ENCODE assay signal across 9 mouse cellular contexts in genomic region chr17:31833752-31834151, GRCm38 (mm10). TPM values are rescaled to one million over a fixed set of nuclear protein-coding genes. Genes with fewer than 3 reads are reported as not detected.
A peak's percentile ranks its signal among the peaks of the same experiment; 100 is the strongest.
DNase-seq lines count a peak whose midpoint lies in the region; ATAC-seq and TF ChIP-seq lines count a peak whose summit lies in the region.
"Had no signal": no experiment of that assay in that cellular context is flagged by ENCODE, and none has a peak within 500 bp of the region (broad histone marks: within the 10 kb centered on the region; RNA-seq: fewer than 3 reads in every experiment).

No protein-coding gene starts in this region.

- no peak overlapping the region for H3K9ac ChIP-seq in neural tube, embryonic 12.5 days
- peak overlapping the region; percentile 69 for H3K9ac ChIP-seq in heart, embryonic 13.5 days
- H3K9ac ChIP-seq in limb, embryonic 14.5 days (ENCODE audit: low read depth, low read length, severe bottlenecking) = peak overlapping the region; percentile 25; the same call in 1 of the 2 replicates
- peak overlapping the region; percentile 31; the same call in 1 of the 2 replicates for H3K9ac ChIP-seq in stomach, postnatal 0 days (ENCODE audit: low read length)
- H3K9ac ChIP-seq: hindbrain, embryonic 15.5 days; neural tube, embryonic 13.5 days had no signal

- H3K4me2 ChIP-seq in neural tube, embryonic 12.5 days (replicated peaks) = 0 out of 2 replicates have a peak overlapping the region, but pooled peaks have one; percentile 5
- H3K4me2 ChIP-seq in heart, embryonic 13.5 days = peak overlapping the region; percentile 41
- 0 out of 2 replicates have a peak overlapping the region, but pooled peaks have one; percentile 10 for H3K4me2 ChIP-seq in limb, embryonic 14.5 days (replicated peaks; ENCODE audit: low read depth, low read length, severe bottlenecking)
- H3K4me2 ChIP-seq in stomach, postnatal 0 days (replicated peaks; ENCODE audit: low read depth) = no peak overlapping the region; the same call in 1 of the 2 replicates
- H3K4me2 ChIP-seq: hindbrain, embryonic 15.5 days; neural tube, embryonic 13.5 days had no signal

- WGBS in neural tube, embryonic 12.5 days = 40% methylated on average over 7 of the region's 7 CpGs
- WGBS in heart, embryonic 13.5 days = 23% methylated on average over 7 of the region's 7 CpGs
- WGBS in limb, embryonic 14.5 days = 23% methylated on average over 7 of the region's 7 CpGs
- 18% methylated on average over 7 of the region's 7 CpGs for WGBS in stomach, postnatal 0 days

- TF ChIP-seq EP300 in stomach, postnatal 0 days (optimal IDR thresholded peaks at IDR 0.05) = no peak

- H3K27ac ChIP-seq in neural tube, embryonic 12.5 days = no peak overlapping the region
- peak overlapping the region; percentile 81 for H3K27ac ChIP-seq in heart, embryonic 13.5 days (replicated peaks)
- no peak overlapping the region for H3K27ac ChIP-seq in limb, embryonic 14.5 days (replicated peaks; ENCODE audit: low read depth, low read length)
- H3K27ac ChIP-seq in stomach, postnatal 0 days (replicated peaks) = peak overlapping the region; percentile 94
- H3K27ac ChIP-seq: hindbrain, embryonic 15.5 days; neural tube, embryonic 13.5 days had no signal

- no peak overlapping the region for H3K4me3 ChIP-seq in neural tube, embryonic 12.5 days
- no peak overlapping the region for H3K4me3 ChIP-seq in heart, embryonic 13.5 days
- H3K4me3 ChIP-seq in limb, embryonic 14.5 days (replicated peaks; ENCODE audit: low read length) = no peak overlapping the region
- H3K4me3 ChIP-seq in stomach, postnatal 0 days (ENCODE audit: low read depth, low read length) = no peak overlapping the region
- H3K4me3 ChIP-seq: hindbrain, embryonic 15.5 days; neural tube, embryonic 13.5 days had no signal

- H3K36me3 ChIP-seq in neural tube, embryonic 12.5 days = no peaks in the 10 kb centered on the region
- no peaks in the 10 kb centered on the region for H3K36me3 ChIP-seq in heart, embryonic 13.5 days
- no peaks in the 10 kb centered on the region for H3K36me3 ChIP-seq in limb, embryonic 14.5 days (ENCODE audit: control insufficient read depth, insufficient read depth, low read length)
- H3K36me3 ChIP-seq in stomach, postnatal 0 days (ENCODE audit: control insufficient read depth, insufficient read depth, low read length) = no peaks in the 10 kb centered on the region
- H3K36me3 ChIP-seq: hindbrain, embryonic 15.5 days; neural tube, embryonic 13.5 days had no signal

- ATAC-seq in neural tube, embryonic 12.5 days (ENCODE audit: low FRiP score, low read depth) = no peak
- no peak for ATAC-seq in heart, embryonic 13.5 days (ENCODE audit: extremely low read depth, insufficient number of reproducible peaks, low FRiP score, low TSS enrichment)
- no peak for ATAC-seq in limb, embryonic 14.5 days (ENCODE audit: low FRiP score, low read depth)
- ATAC-seq in stomach, postnatal 0 days (ENCODE audit: low FRiP score, low TSS enrichment) = peak; percentile 46; the same call in 1 of the 2 replicates

- no peak for DNase-seq in neural tube, embryonic 10.5 days (ENCODE audit: extremely low spot score, low spot score)
- DNase-seq in limb, embryonic 14.5 days (ENCODE audit: low spot score) = no peak
- peak; percentile 51 for DNase-seq in stomach, postnatal 0 days (ENCODE audit: low spot score)
- no peak for DNase-seq in testis, postnatal 14 days (ENCODE audit: low spot score)
- DNase-seq in natural killer cell, adult 2 months (ENCODE audit: low spot score in 2 of 2) = no peak

- TF ChIP-seq CTCF in stomach, postnatal 0 days (IDR thresholded peaks at IDR 0.05; ENCODE audit: low read depth) = no peak

- no peaks in the 10 kb centered on the region for H3K9me3 ChIP-seq in neural tube, embryonic 12.5 days
- no peaks in the 10 kb centered on the region for H3K9me3 ChIP-seq in heart, embryonic 13.5 days
- H3K9me3 ChIP-seq in limb, embryonic 14.5 days (ENCODE audit: control insufficient read depth, low read length) = no peaks in the 10 kb centered on the region
- H3K9me3 ChIP-seq in stomach, postnatal 0 days (ENCODE audit: control insufficient read depth, low read length) = no peaks in the 10 kb centered on the region
- H3K9me3 ChIP-seq: hindbrain, embryonic 15.5 days; neural tube, embryonic 13.5 days had no signal

- H3K4me1 ChIP-seq in neural tube, embryonic 12.5 days = peaks cover 8% of the 10 kb centered on the region; the same call in 1 of the 2 replicates
- peaks cover 68% of the 10 kb centered on the region for H3K4me1 ChIP-seq in heart, embryonic 13.5 days
- peaks cover 16% of the 10 kb centered on the region for H3K4me1 ChIP-seq in limb, embryonic 14.5 days (ENCODE audit: control insufficient read depth, insufficient read depth, low read length)
- peaks cover 11% of the 10 kb centered on the region for H3K4me1 ChIP-seq in stomach, postnatal 0 days (replicated peaks; ENCODE audit: control insufficient read depth, insufficient read depth)

- no peak for TF ChIP-seq POLR2A in limb, embryonic 14.5 days (IDR thresholded peaks at IDR 0.05; ENCODE audit: borderline replicate concordance, extremely low read depth, insufficient read depth, insufficient read length)

- H3K27me3 ChIP-seq in neural tube, embryonic 12.5 days (replicated peaks) = no peaks in the 10 kb centered on the region
- H3K27me3 ChIP-seq in heart, embryonic 13.5 days (replicated peaks) = no peaks in the 10 kb centered on the region
- no peaks in the 10 kb centered on the region for H3K27me3 ChIP-seq in limb, embryonic 14.5 days (ENCODE audit: control insufficient read depth, insufficient read depth, low read length)
- no peaks in the 10 kb centered on the region for H3K27me3 ChIP-seq in stomach, postnatal 0 days (ENCODE audit: control insufficient read depth, insufficient read depth, low read length)
- H3K27me3 ChIP-seq: hindbrain, embryonic 15.5 days; neural tube, embryonic 13.5 days had no signal

RNA-seq across cellular contexts. Expression of gene Sik1, which starts 21.9 kb away (rescaled TPM):
- polyA plus RNA-seq in neural tube, embryonic 12.5 days (2016; fragmentation: Nextera tagmentation; extraction: Ambion mirVana) = 16.2 and 21.6 TPM in 2 replicates
- 17.2 and 17.6 TPM in 2 replicates for polyA plus RNA-seq in heart, embryonic 13.5 days (2015; fragmentation: Nextera tagmentation; extraction: Ambion mirVana)
- 19.9 and 23.5 TPM in 2 replicates for polyA plus RNA-seq in limb, embryonic 14.5 days (2012; rRNA removed)
- polyA plus RNA-seq in limb, embryonic 14.5 days (2014; fragmentation: Nextera tagmentation; extraction: Ambion mirVana) = 22.3 and 26.9 TPM in 2 replicates
- polyA plus RNA-seq in stomach, postnatal 0 days (2015; fragmentation: Nextera tagmentation; extraction: Ambion mirVana) = 18.2 and 19.8 TPM in 2 replicates

Comparison
In these comparisons a context has a peak if more than half of its experiments do, and no peak if none do; other contexts are left out.
1. H3K27ac ChIP-seq: peak in heart, embryonic 13.5 days (single experiment) and stomach, postnatal 0 days (single experiment); none in neural tube, embryonic 12.5 days (single experiment) and limb, embryonic 14.5 days (single experiment).